Mouse (Mus musculus) left cerebral cortex, postnatal 14 days (tissue): ENCODE results near the gene Snx6. TPM values are rescaled to one million over a fixed set of nuclear protein-coding genes. Genes with fewer than 3 reads are reported as not detected.
"Not testable (repeated sequence)": the region's sequence is repeated elsewhere in the genome, so short reads cannot be mapped to it uniquely, and the experiment has no call there.

Source experiments
- DNase-seq, 2 experiments: peaks; one replicate each; pipeline ENCODE4 v3.0.0; 2021 to 2022; ENCODE audit warnings: low spot score in 2 of 2, mixed read lengths in 1 of 2
- intact Hi-C: fragments of 180-260 bp; cut with DNase I; formaldehyde crosslinking; loops from one replicate; pipeline ENCODE4 v1.15.1; 2025
- total RNA-seq, 2 experiments: library from RNA; stranded (reverse); gene quantifications; 2 replicates each; pipeline ENCODE4 v1.2.3; 2021

Gene Snx6
- total RNA-seq, 2 experiments from 2014 or later: 49.0 to 50.5 TPM

DNA sequence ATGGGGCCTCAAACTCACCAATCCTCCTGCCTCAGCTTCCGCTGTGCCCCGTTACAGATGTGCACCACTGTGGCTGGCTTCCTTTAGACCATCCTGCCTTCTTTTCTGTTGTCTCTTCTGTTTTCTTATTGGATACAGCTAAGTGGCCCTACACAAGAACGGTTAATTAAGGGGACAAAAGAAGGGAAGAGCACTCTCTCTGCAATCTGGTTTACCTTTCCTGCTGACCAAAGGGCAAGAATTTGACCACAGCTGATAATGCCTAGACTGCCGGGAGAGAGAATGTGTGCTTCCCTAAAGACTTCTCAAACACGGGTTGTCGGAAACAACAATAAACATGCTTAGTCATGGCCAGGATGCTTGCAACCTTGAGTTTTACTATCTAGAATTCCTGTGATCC, 12.0 kb upstream of the Snx6 start:
- intact Hi-C loops: no loop called here
- no peak for DNase-seq

DNA sequence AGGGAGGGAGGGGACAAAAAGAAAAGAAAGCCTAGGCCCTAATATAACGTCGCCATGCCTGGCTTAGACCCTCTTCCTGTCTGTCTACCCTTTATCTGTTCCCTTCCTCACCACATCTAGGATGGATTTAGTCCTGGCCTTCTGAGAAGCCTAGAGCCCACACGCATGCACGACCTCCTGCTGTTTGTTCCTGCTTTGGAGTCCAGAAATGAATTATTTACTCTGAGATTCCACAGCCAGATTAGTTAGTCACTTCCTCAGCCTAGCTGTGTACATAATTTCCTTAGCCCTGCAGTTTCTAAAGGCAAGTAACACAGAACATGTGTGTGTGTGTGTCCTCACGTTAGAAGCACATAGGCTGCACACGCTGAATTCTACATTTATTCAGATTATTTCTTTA, 10.6 kb upstream of the Snx6 start:
- intact Hi-C loops: no loop called here
- DNase-seq: no peak

DNA sequence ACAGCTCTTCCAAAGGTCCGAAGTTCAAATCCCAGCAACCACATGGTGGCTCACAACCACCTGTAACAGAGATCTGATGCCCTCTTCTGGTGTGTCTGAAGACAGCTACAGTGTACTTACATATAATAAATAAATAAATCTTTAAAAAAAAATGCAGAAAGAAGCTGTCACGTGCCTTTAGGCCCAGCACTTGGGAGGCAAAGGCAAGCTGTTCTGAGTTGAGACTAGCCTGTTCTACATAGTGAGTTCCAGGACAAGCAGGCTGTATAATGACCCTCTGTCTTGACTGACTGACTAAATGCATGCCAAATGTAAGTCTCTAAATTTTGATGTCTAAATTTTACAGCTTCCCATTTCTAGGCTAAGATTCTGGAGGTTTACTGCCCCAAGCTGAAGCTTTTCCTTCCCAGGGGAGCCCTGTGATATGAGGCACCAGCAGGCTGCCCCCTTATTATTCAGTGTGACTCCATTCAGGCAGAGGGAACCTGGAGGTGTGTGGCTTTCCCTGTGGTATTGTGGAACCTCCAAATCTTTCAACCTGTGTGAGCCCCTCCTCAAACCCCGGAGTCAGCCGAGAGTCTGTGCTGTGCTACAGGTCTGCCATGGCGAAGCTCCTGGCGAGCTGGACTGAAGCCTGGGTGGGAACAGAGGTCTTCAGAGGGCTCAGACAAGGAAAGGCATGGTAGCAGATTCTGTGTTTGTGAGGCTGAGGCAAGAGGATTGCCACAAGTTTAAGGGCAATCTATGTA, 9.9 kb upstream of the Snx6 start:
- no peak for DNase-seq
- intact Hi-C loops: no loop called here

- intact Hi-C loops: no loop called here
These were observed 8.0 kb upstream of the Snx6 start for GRCm38 (mm10) chr12:54803531-54803930.

DNA sequence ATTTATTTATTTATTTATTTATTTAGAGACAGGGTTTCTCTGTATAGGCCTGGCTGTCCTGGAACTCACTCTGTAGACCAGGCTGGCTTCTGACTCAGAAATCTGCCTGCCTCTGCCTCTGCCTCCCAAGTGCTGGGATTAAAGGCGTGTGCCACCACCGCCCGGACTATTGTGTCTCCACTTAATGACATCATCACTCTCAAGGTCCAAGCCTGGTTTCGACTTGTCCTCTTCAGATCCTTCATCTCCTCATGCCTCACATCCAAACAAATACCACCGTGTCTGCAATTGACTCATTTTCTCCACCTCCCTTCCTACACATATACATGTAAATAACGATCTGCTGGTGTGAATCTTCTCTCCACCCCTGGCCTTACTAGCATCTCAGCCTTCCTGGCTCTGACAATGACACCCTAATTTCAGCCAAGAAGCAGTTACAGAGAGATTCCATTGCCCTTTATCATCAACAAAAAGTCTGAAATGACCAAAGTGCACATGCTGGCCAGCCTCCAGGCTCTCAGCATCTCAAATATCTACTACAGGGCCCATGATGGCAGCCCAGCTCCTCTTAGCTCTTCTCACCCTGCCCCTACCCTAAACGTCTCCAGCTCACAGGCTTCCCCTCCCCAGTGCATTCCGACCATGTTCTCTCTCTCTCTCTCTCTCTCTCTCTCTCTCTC, 1.2 kb upstream of the Snx6 start:
- intact Hi-C loops: no loop called here
- no peak for DNase-seq

More at GRCm38 (mm10) chr12:54803531-54803930, 8.0 kb upstream of the Snx6 start:
- DNase-seq: no peak

DNA sequence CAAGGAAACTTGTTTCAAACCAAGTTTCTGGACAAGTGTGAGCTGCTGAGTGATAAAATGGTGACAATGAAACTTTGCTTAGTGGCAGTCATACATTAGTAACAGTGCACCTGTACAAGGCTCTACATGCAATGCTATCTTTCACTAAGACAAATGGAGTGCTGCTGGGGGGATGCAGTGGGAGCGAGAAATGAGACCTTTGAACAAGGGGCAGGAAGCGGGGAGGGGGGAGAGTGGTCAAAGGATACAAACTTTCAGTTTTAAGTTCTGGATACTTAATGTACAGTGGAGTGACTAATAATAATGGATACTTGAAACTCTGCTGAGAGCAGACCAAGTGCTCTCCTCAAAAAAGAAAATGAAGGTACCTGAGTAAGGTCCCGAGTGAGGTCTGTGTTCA, 1.1 kb downstream of the Snx6 start:
- no peak for DNase-seq
- intact Hi-C loops: no loop called here

DNA sequence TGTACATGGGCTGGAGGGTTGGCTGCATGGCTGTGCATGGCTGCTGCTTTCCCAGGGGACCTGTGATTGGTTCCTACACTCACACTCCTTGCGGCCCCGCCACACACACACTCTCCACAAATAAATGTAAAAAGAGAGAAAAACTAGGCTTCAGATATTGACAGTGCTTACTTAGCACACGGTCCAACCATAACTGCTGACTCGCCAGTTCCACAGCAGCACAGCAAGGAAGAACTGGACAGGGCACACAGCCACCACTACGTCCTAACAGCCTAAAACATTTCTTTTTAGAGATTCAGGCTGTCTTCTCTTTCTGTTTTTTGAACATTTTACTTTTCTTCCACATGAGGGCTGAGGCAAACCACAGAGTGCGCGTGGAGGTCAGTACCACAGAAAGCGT, 4.0 kb downstream of the Snx6 start:
- intact Hi-C loops: no loop called here
- no peak for DNase-seq

GRCm38 (mm10) chr12:54789346-54790143, 6.0 kb downstream of the Snx6 start:
- intact Hi-C loops: no loop called here
- DNase-seq: no peak

GRCm38 (mm10) chr12:54763624-54764023, 31.9 kb downstream of the Snx6 start:
- no peak for DNase-seq
- intact Hi-C loops: no loop called here

GRCm38 (mm10) chr12:54760676-54761075, 34.8 kb downstream of the Snx6 start:
- intact Hi-C loops: no loop called here
- DNase-seq: no peak

GRCm38 (mm10) chr12:54758846-54759245, 36.7 kb downstream of the Snx6 start:
- DNase-seq: no peak
- intact Hi-C loops: no loop called here

- no peak for DNase-seq
- intact Hi-C loops: no loop called here
These were observed 46.9 kb downstream of the Snx6 start for GRCm38 (mm10) chr12:54748647-54749046.

DNA sequence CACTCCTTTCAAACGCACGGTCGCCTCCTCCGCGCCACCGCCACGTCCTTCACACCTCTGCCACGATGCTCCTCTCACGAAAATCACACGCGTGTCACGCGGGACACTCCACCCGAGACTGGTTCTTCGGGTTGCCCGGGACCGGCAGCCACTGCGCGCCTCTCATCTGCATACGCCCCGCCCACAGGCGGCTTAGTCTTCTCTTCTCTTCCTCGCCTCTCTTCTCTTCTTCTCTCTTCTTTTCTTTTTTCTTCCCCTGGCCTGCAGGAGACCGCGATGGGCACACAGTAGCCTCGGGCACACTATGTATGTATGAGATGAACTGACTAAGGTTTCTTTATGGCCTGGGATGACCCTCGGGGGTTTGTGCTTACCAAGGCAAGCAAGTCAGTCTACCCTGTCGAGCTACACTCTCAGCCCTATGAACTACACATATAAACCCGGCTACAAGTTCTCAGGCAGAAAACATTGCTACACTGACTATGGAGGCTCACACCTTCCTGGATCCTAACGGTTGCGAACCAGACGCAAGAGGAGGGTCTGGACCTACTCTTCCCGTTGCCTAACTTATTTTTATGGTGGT, 56.8 kb downstream of the Snx6 start:
- intact Hi-C loops, DNase-seq: not testable (repeated sequence)

DNA sequence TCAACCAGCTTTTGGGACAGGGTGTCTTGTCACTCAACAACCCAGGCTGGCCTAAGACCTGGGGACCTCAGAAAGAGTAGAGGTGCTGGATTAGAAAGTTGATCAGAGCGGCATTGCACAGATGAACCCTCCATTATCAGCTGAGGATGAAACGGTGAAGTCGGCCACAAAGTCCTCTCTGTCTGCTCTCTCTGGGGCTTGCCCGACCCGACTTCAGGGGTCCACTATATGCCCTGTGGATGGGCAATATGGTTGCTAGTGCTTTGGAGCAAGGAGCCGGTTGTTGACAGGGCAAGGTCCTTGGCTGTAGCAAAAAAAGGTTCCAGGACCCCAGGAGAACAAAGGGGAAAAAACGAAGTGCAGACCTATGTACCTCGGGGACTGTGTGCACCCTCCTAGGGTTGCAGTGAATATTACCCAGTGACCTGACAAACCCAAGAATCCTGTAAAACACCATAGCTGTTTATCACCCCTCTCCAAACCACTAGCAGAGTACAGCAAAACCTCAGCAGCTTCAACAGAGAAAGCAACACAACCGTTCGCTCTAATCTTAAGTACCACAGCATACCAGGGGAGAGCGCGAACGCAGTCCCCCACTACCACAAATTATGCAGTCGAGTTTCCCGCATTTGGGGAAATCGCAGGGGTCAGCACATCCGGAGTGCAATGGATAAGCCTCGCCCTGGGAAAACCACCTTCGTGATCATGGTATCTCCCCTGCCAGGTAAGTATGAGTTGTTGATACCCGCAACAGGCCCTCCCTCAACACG, 57.4 kb downstream of the Snx6 start:
- intact Hi-C loops, DNase-seq: not testable (repeated sequence)

- intact Hi-C loops, DNase-seq: not testable (repeated sequence)
These were observed 61.0 kb downstream of the Snx6 start for GRCm38 (mm10) chr12:54734307-54735131.

- intact Hi-C loops, DNase-seq: not testable (repeated sequence)
These were observed 66.1 kb downstream of the Snx6 start for GRCm38 (mm10) chr12:54729140-54730059.
